Mouse (Mus musculus) lung, adult 2 months (tissue): Measurements from ENCODE around the gene Zc3h6.

Experiments
- CTCF ChIP-seq: fragments of 200-500 bp; IDR thresholded peaks from 2 replicates; pipeline ENCODE4 v1.5.1; 2011; ENCODE audit warnings: mild to moderate bottlenecking, low read length, control low read depth; ENCODE audit not compliant: insufficient read depth
- POLR2A ChIP-seq: fragments of 200-500 bp; IDR thresholded peaks from 2 replicates; pipeline ENCODE4 v1.6.1; 2011; ENCODE audit warnings: low read depth, mild to moderate bottlenecking, control low read depth, low read length, borderline replicate concordance; ENCODE audit errors: extremely low read depth

- TF ChIP-seq POLR2A (no peak), CTCF (no peak)
These were observed 17.5 kb downstream of the Zc3h6 start for GRCm38 (mm10) chr2:128984746-128985145.
